Mouse (Mus musculus): ENCODE data around the gene Vav2. TPM values are rescaled to one million over a fixed set of nuclear protein-coding genes. Genes with fewer than 3 reads are reported as not detected.
A peak's percentile ranks its signal among the peaks of the same experiment; 100 is the strongest.

The Vav2 gene
- polyA plus RNA-seq, 1 experiment from 2014 or later = 7.1 TPM

- H3K27me3 ChIP-seq (ENCODE audit: insufficient read depth, low read length) = no peaks in the 10 kb centered on the region
- no peak overlapping the region for H3K27ac ChIP-seq (ENCODE audit: low read length)
- H3K36me3 ChIP-seq (ENCODE audit: insufficient read depth, low read length) = no peaks in the 10 kb centered on the region
- WGBS = 27% methylated on average over 4 of the region's 4 CpGs
- peaks cover 51% of the 10 kb centered on the region for H3K4me1 ChIP-seq (ENCODE audit: insufficient read depth, low read length)
- H3K9ac ChIP-seq (replicated peaks; ENCODE audit: low read length) = no peak overlapping the region
- no peak overlapping the region for H3K4me3 ChIP-seq (ENCODE audit: low read length)
- no peak overlapping the region for H3K4me2 ChIP-seq (replicated peaks; ENCODE audit: low read depth, low read length)
- no peak for ATAC-seq (ENCODE audit: low FRiP score, low TSS enrichment)
- H3K9me3 ChIP-seq (ENCODE audit: low read length) = no peaks in the 10 kb centered on the region
Measured at GRCm38 (mm10) chr2:27377876-27378275, 49.0 kb downstream of the Vav2 start.

GRCm38 (mm10) chr2:27377164-27377563 is 49.7 kb downstream of the Vav2 start:
- no peak for ATAC-seq (ENCODE audit: low FRiP score, low TSS enrichment)
- H3K27ac ChIP-seq (ENCODE audit: low read length) = no peak overlapping the region
- H3K36me3 ChIP-seq (ENCODE audit: insufficient read depth, low read length) = no peaks in the 10 kb centered on the region
- H3K4me3 ChIP-seq (ENCODE audit: low read length) = no peak overlapping the region
- WGBS = 71% methylated on average over 8 of the region's 8 CpGs
- no peaks in the 10 kb centered on the region for H3K27me3 ChIP-seq (ENCODE audit: insufficient read depth, low read length)
- H3K9me3 ChIP-seq (ENCODE audit: low read length) = no peaks in the 10 kb centered on the region
- H3K4me2 ChIP-seq (replicated peaks; ENCODE audit: low read depth, low read length) = no peak overlapping the region
- H3K9ac ChIP-seq (replicated peaks; ENCODE audit: low read length) = no peak overlapping the region
- peaks cover 51% of the 10 kb centered on the region for H3K4me1 ChIP-seq (ENCODE audit: insufficient read depth, low read length)

GRCm38 (mm10) chr2:27375141-27375540 is 51.7 kb downstream of the Vav2 start:
- Histone ChIP-seq H3K4me1 (ENCODE audit: insufficient read depth, low read length) (peaks cover 38% of the 10 kb centered on the region), H3K27ac (ENCODE audit: low read length) (no peak overlapping the region)

GRCm38 (mm10) chr2:27373349-27373748 is 53.5 kb downstream of the Vav2 start:
- H3K27me3 ChIP-seq (ENCODE audit: insufficient read depth, low read length) = no peaks in the 10 kb centered on the region
- ATAC-seq (ENCODE audit: low FRiP score, low TSS enrichment) = no peak
- no peaks in the 10 kb centered on the region for H3K9me3 ChIP-seq (ENCODE audit: low read length)
- H3K9ac ChIP-seq (replicated peaks; ENCODE audit: low read length) = no peak overlapping the region
- H3K4me3 ChIP-seq (ENCODE audit: low read length) = no peak overlapping the region
- no peaks in the 10 kb centered on the region for H3K36me3 ChIP-seq (ENCODE audit: insufficient read depth, low read length)
- 53% methylated on average over 12 of the region's 12 CpGs for WGBS
- no peak overlapping the region for H3K4me2 ChIP-seq (replicated peaks; ENCODE audit: low read depth, low read length)
- H3K4me1 ChIP-seq (ENCODE audit: insufficient read depth, low read length) = peaks cover 31% of the 10 kb centered on the region
- H3K27ac ChIP-seq (ENCODE audit: low read length) = no peak overlapping the region

More at GRCm38 (mm10) chr2:27375141-27375540, 51.7 kb downstream of the Vav2 start:
- Histone ChIP-seq H3K27me3 (ENCODE audit: insufficient read depth, low read length) (no peaks in the 10 kb centered on the region), H3K9me3 (ENCODE audit: low read length) (no peaks in the 10 kb centered on the region), H3K9ac (replicated peaks; ENCODE audit: low read length) (no peak overlapping the region), H3K4me2 (replicated peaks; ENCODE audit: low read depth, low read length) (no peak overlapping the region), H3K4me3 (ENCODE audit: low read length) (no peak overlapping the region), H3K36me3 (ENCODE audit: insufficient read depth, low read length) (no peaks in the 10 kb centered on the region)
- ATAC-seq (ENCODE audit: low FRiP score, low TSS enrichment) = no peak
- WGBS = 18% methylated on average over 3 of the region's 3 CpGs

GRCm38 (mm10) chr2:27371450-27371849 is 55.4 kb downstream of the Vav2 start:
- Histone ChIP-seq H3K4me1 (ENCODE audit: insufficient read depth, low read length) (peaks cover 15% of the 10 kb centered on the region), H3K4me3 (ENCODE audit: low read length) (no peak overlapping the region), H3K4me2 (replicated peaks; ENCODE audit: low read depth, low read length) (no peak overlapping the region), H3K27ac (ENCODE audit: low read length) (no peak overlapping the region), H3K27me3 (ENCODE audit: insufficient read depth, low read length) (no peaks in the 10 kb centered on the region), H3K36me3 (ENCODE audit: insufficient read depth, low read length) (no peaks in the 10 kb centered on the region), H3K9ac (replicated peaks; ENCODE audit: low read length) (no peak overlapping the region), H3K9me3 (ENCODE audit: low read length) (no peaks in the 10 kb centered on the region)
- 87% methylated on average over 2 of the region's 2 CpGs for WGBS
- ATAC-seq (ENCODE audit: low FRiP score, low TSS enrichment) = no peak

- no peaks in the 10 kb centered on the region for H3K9me3 ChIP-seq (ENCODE audit: low read length)
- no peak overlapping the region for H3K4me2 ChIP-seq (replicated peaks; ENCODE audit: low read depth, low read length)
- no peak overlapping the region for H3K27ac ChIP-seq (ENCODE audit: low read length)
- H3K4me1 ChIP-seq (ENCODE audit: insufficient read depth, low read length) = no peaks in the 10 kb centered on the region
- no peaks in the 10 kb centered on the region for H3K27me3 ChIP-seq (ENCODE audit: insufficient read depth, low read length)
- H3K36me3 ChIP-seq (ENCODE audit: insufficient read depth, low read length) = no peaks in the 10 kb centered on the region
- 57% methylated on average over 8 of the region's 8 CpGs for WGBS
- no peak overlapping the region for H3K4me3 ChIP-seq (ENCODE audit: low read length)
- no peak for ATAC-seq (ENCODE audit: low FRiP score, low TSS enrichment)
- H3K9ac ChIP-seq (replicated peaks; ENCODE audit: low read length) = no peak overlapping the region
Measured at GRCm38 (mm10) chr2:27368980-27369379, 57.9 kb downstream of the Vav2 start.

GRCm38 (mm10) chr2:27365296-27365695 is 61.5 kb downstream of the Vav2 start:
- no peak overlapping the region for H3K9ac ChIP-seq (replicated peaks; ENCODE audit: low read length)
- H3K9me3 ChIP-seq (ENCODE audit: low read length) = no peaks in the 10 kb centered on the region
- peaks cover 14% of the 10 kb centered on the region for H3K4me1 ChIP-seq (ENCODE audit: insufficient read depth, low read length)
- no peak overlapping the region for H3K4me2 ChIP-seq (replicated peaks; ENCODE audit: low read depth, low read length)
- H3K27me3 ChIP-seq (ENCODE audit: insufficient read depth, low read length) = no peaks in the 10 kb centered on the region
- ATAC-seq (ENCODE audit: low FRiP score, low TSS enrichment) = no peak
- H3K27ac ChIP-seq (ENCODE audit: low read length) = no peak overlapping the region
- 79% methylated on average over 4 of the region's 4 CpGs for WGBS
- no peak overlapping the region for H3K4me3 ChIP-seq (ENCODE audit: low read length)
- no peaks in the 10 kb centered on the region for H3K36me3 ChIP-seq (ENCODE audit: insufficient read depth, low read length)

GRCm38 (mm10) chr2:27361786-27362185 is 65.0 kb downstream of the Vav2 start:
- Histone ChIP-seq H3K4me3 (ENCODE audit: low read length) (no peak overlapping the region), H3K9me3 (ENCODE audit: low read length) (no peaks in the 10 kb centered on the region), H3K27ac (ENCODE audit: low read length) (no peak overlapping the region), H3K4me1 (ENCODE audit: insufficient read depth, low read length) (peaks cover 14% of the 10 kb centered on the region), H3K4me2 (replicated peaks; ENCODE audit: low read depth, low read length) (no peak overlapping the region), H3K9ac (replicated peaks; ENCODE audit: low read length) (no peak overlapping the region), H3K36me3 (ENCODE audit: insufficient read depth, low read length) (no peaks in the 10 kb centered on the region), H3K27me3 (ENCODE audit: insufficient read depth, low read length) (no peaks in the 10 kb centered on the region)
- ATAC-seq (ENCODE audit: low FRiP score, low TSS enrichment) = peak; percentile 20; the same call in 1 of the 2 replicates
- WGBS = 14% methylated on average over 5 of the region's 5 CpGs

- no peak overlapping the region for H3K27ac ChIP-seq (ENCODE audit: low read length)
- H3K36me3 ChIP-seq (ENCODE audit: insufficient read depth, low read length) = no peaks in the 10 kb centered on the region
- no peak overlapping the region for H3K4me3 ChIP-seq (ENCODE audit: low read length)
- no peaks in the 10 kb centered on the region for H3K27me3 ChIP-seq (ENCODE audit: insufficient read depth, low read length)
- peaks cover 10% of the 10 kb centered on the region for H3K4me1 ChIP-seq (ENCODE audit: insufficient read depth, low read length)
- no peak overlapping the region for H3K9ac ChIP-seq (replicated peaks; ENCODE audit: low read length)
- WGBS = 80% methylated on average over 2 of the region's 2 CpGs
- no peak overlapping the region for H3K4me2 ChIP-seq (replicated peaks; ENCODE audit: low read depth, low read length)
- H3K9me3 ChIP-seq (ENCODE audit: low read length) = no peaks in the 10 kb centered on the region
- no peak for ATAC-seq (ENCODE audit: low FRiP score, low TSS enrichment)
Measured at GRCm38 (mm10) chr2:27358461-27358860, 68.4 kb downstream of the Vav2 start.

- 46% methylated on average over 4 of the region's 4 CpGs for WGBS
- H3K4me2 ChIP-seq (replicated peaks; ENCODE audit: low read depth, low read length) = no peak overlapping the region
- no peak for ATAC-seq (ENCODE audit: low FRiP score, low TSS enrichment)
Measured at GRCm38 (mm10) chr2:27355684-27356083, 71.1 kb downstream of the Vav2 start.

More at GRCm38 (mm10) chr2:27355684-27356083, 71.1 kb downstream of the Vav2 start:
- Histone ChIP-seq H3K4me3 (ENCODE audit: low read length) (no peak overlapping the region), H3K9me3 (ENCODE audit: low read length) (no peaks in the 10 kb centered on the region), H3K36me3 (ENCODE audit: insufficient read depth, low read length) (no peaks in the 10 kb centered on the region), H3K27me3 (ENCODE audit: insufficient read depth, low read length) (no peaks in the 10 kb centered on the region), H3K27ac (ENCODE audit: low read length) (no peak overlapping the region), H3K9ac (replicated peaks; ENCODE audit: low read length) (no peak overlapping the region), H3K4me1 (ENCODE audit: insufficient read depth, low read length) (no peaks in the 10 kb centered on the region)

Data from kidney, embryonic 16.5 days (tissue).